Mouse (Mus musculus) midbrain, postnatal 0 days (tissue): ENCODE data around the gene Ubtf. TPM values are rescaled to one million over a fixed set of nuclear protein-coding genes. Genes with fewer than 3 reads are reported as not detected.
A peak's percentile ranks its signal among the peaks of the same experiment; 100 is the strongest.
"Not testable (repeated sequence)": the region's sequence is repeated elsewhere in the genome, so short reads cannot be mapped to it uniquely, and the experiment has no call there.

Experiments
- ATAC-seq: fragments of 200-750 bp; cut with Nextera tagmentation; 2 replicates; pipeline ENCODE4 v1.8.0; 2017; ENCODE audit warnings: moderate number of reproducible peaks, mild to moderate bottlenecking, moderate TSS enrichment, moderate library complexity; ENCODE audit not compliant: low FRiP score
- DNase-seq: peaks from one replicate; pipeline ENCODE4 v3.0.0-alpha.2; 2015; ENCODE audit warnings: low spot score
- H3K27ac ChIP-seq: fragments of 300-500 bp; sonication (generic); 2 replicates; pipeline ENCODE4 v1.5.1; 2014; ENCODE audit warnings: low read depth, mild to moderate bottlenecking, low read length, mixed read lengths
- H3K27me3 ChIP-seq: fragments of 300-500 bp; sonication (generic); 2 replicates; pipeline ENCODE4 v1.6.1; 2014; ENCODE audit warnings: low read length, control low read depth, mixed read lengths; ENCODE audit not compliant: insufficient read depth
- H3K36me3 ChIP-seq: fragments of 300-500 bp; sonication (generic); 2 replicates; pipeline ENCODE4 v1.6.1; 2014; ENCODE audit warnings: low read length, control low read depth, mixed read lengths; ENCODE audit not compliant: insufficient read depth
- H3K4me1 ChIP-seq: fragments of 300-500 bp; sonication (generic); 2 replicates; pipeline ENCODE4 v1.6.1; 2014; ENCODE audit warnings: mild to moderate bottlenecking, control low read depth, antibody characterized with exemption, low read length, mixed read lengths; ENCODE audit not compliant: insufficient read depth
- H3K4me2 ChIP-seq: fragments of 300-500 bp; sonication (generic); 2 replicates; pipeline ENCODE4 v1.6.1; 2014; ENCODE audit warnings: low read depth, mild to moderate bottlenecking, low read length, mixed read lengths; ENCODE audit not compliant: poor library complexity, severe bottlenecking
- H3K4me3 ChIP-seq: fragments of 300-500 bp; sonication (generic); 2 replicates; pipeline ENCODE4 v1.5.1; 2014; ENCODE audit warnings: low read depth, mild to moderate bottlenecking, low read length, moderate library complexity
- H3K9ac ChIP-seq: fragments of 300-500 bp; sonication (generic); replicated peaks from 2 replicates; pipeline ENCODE4 v1.6.1; 2014; ENCODE audit warnings: mild to moderate bottlenecking, low read length, moderate library complexity, mixed read lengths; ENCODE audit not compliant: poor library complexity, severe bottlenecking
- H3K9me3 ChIP-seq: fragments of 300-500 bp; sonication (generic); 2 replicates; pipeline ENCODE4 v1.6.1; 2016; ENCODE audit warnings: low read length, control low read depth
- CTCF ChIP-seq: IDR thresholded peaks from 2 replicates; pipeline ENCODE4 v1.5.1; 2016; ENCODE audit warnings: antibody characterized with exemption, mild to moderate bottlenecking
- WGBS: fragments of 180-500 bp; shearing (Covaris S2); extraction: QIAGEN DNeasy Blood & Tissue Kit; methylation state at CpG from one replicate; pipeline ENCODE4 v1.1.7; 2014; 5-methylcytosine and 5-hydroxymethylcytosine counted together
- polyA plus RNA-seq: library from polyadenylated mRNA; unstranded; fragments of >200 nt; fragmentation: Nextera tagmentation; extraction: Ambion mirVana; gene quantifications from 2 replicates; pipeline ENCODE4 v1.2.1, GENCODE M21; 2015
- total RNA-seq: library from RNA; depleted of rRNA; stranded (reverse); fragments of >200 nt; gene quantifications from 2 replicates; pipeline ENCODE4 v1.2.3, GENCODE M21; 2014; rRNA removed

Ubtf gene
- total RNA-seq: 64.3 and 71.4 TPM in 2 replicates
- polyA plus RNA-seq: 56.3 and 64.3 TPM in 2 replicates

- ATAC-seq: peak; percentile 29; the same call in 1 of the 2 replicates
- Histone ChIP-seq H3K9ac (peak within 1 kb of the TSS; percentile 99), H3K4me2 (peak within 1 kb of the TSS; percentile 64), H3K27me3 (no peaks in the 10 kb centered on the region), H3K36me3 (peaks cover 2% of the 10 kb centered on the region; the same call in 1 of the 2 replicates), H3K27ac (peak within 1 kb of the TSS; percentile 98), H3K4me3 (peak within 1 kb of the TSS; percentile 74), H3K4me1 (peaks cover 7% of the 10 kb centered on the region), H3K9me3 (no peaks in the 10 kb centered on the region)
- DNase-seq: peak; percentile 93
- no peak for TF ChIP-seq CTCF
- 0% methylated on average over 25 of the region's 25 CpGs for WGBS
These were observed at the start of gene Ubtf for GRCm38 (mm10) chr11:102319410-102319792. Ubtf (minus strand) TSS chr11:102319742.

GRCm38 (mm10) chr11:102369263-102369662, 49.7 kb upstream of the Ubtf start:
- no peak for TF ChIP-seq CTCF
- Histone ChIP-seq H3K27ac (no peak overlapping the region), H3K27me3 (no peaks in the 10 kb centered on the region), H3K9ac (no peak overlapping the region), H3K4me2 (no peak overlapping the region), H3K4me3 (no peak overlapping the region), H3K9me3 (no peaks in the 10 kb centered on the region), H3K36me3 (no peaks in the 10 kb centered on the region), H3K4me1 (no peaks in the 10 kb centered on the region)
- no peak for DNase-seq
- no peak for ATAC-seq
- WGBS: 61% methylated on average over 4 of the region's 4 CpGs

GRCm38 (mm10) chr11:102368347-102368746, 48.8 kb upstream of the Ubtf start:
- Histone ChIP-seq H3K27ac (no peak overlapping the region), H3K4me3 (no peak overlapping the region), H3K27me3 (no peaks in the 10 kb centered on the region), H3K9me3 (no peaks in the 10 kb centered on the region), H3K9ac (no peak overlapping the region), H3K4me2 (no peak overlapping the region), H3K36me3 (no peaks in the 10 kb centered on the region), H3K4me1 (no peaks in the 10 kb centered on the region)
- 79% methylated on average over 5 of the region's 5 CpGs for WGBS
- ATAC-seq (no peak), DNase-seq (no peak)
- no peak for TF ChIP-seq CTCF

- no peak for TF ChIP-seq CTCF
- 80% methylated on average over 9 of the region's 9 CpGs for WGBS
- no peaks in the 10 kb centered on the region for H3K36me3 ChIP-seq
- ATAC-seq (no peak), DNase-seq (no peak)
- H3K27ac ChIP-seq: no peak overlapping the region
- no peak overlapping the region for H3K4me3 ChIP-seq
- H3K4me2 ChIP-seq: no peak overlapping the region
- no peaks in the 10 kb centered on the region for H3K27me3 ChIP-seq
- no peaks in the 10 kb centered on the region for H3K9me3 ChIP-seq
- no peaks in the 10 kb centered on the region for H3K4me1 ChIP-seq
- H3K9ac ChIP-seq: no peak overlapping the region
These were observed 48.1 kb upstream of the Ubtf start for GRCm38 (mm10) chr11:102367504-102368280.

- H3K27ac ChIP-seq, H3K4me2 ChIP-seq, ATAC-seq, DNase-seq, H3K4me1 ChIP-seq, H3K27me3 ChIP-seq, H3K9me3 ChIP-seq, H3K4me3 ChIP-seq, H3K9ac ChIP-seq, H3K36me3 ChIP-seq: not testable (repeated sequence)
- WGBS: 84% methylated on average over 7 of the region's 8 CpGs
These were observed 46.6 kb upstream of the Ubtf start, which contains the start of gene Slc4a1 for GRCm38 (mm10) chr11:102366103-102366502. Slc4a1 (minus strand) TSS chr11:102366203.

- no peak overlapping the region for H3K9ac ChIP-seq
- H3K27me3 ChIP-seq: no peaks in the 10 kb centered on the region
- H3K27ac ChIP-seq: no peak overlapping the region
- no peak overlapping the region for H3K4me3 ChIP-seq
- no peaks in the 10 kb centered on the region for H3K4me1 ChIP-seq
- H3K36me3 ChIP-seq: no peaks in the 10 kb centered on the region
- 72% methylated on average over 4 of the region's 4 CpGs for WGBS
- ATAC-seq: no peak
- no peak for TF ChIP-seq CTCF
- H3K9me3 ChIP-seq: no peaks in the 10 kb centered on the region
- no peak overlapping the region for H3K4me2 ChIP-seq
- no peak for DNase-seq
These were observed 46.2 kb upstream of the Ubtf start for GRCm38 (mm10) chr11:102365699-102366098.
